Mouse (Mus musculus) G1E (cell line): ENCODE measurements around the gene Hsf2bp.

Source experiments
- CTCF ChIP-seq: IDR thresholded peaks from 2 replicates; pipeline ENCODE4 v1.5.1; 2012; ENCODE audit warnings: low read depth, low read length, inconsistent platforms, mixed read lengths
- GATA1 ChIP-seq: IDR thresholded peaks from 2 replicates; pipeline ENCODE4 v1.6.1; 2012; ENCODE audit warnings: borderline replicate concordance, low read length, inconsistent platforms, mixed read lengths
- POLR2AphosphoS5 ChIP-seq: IDR thresholded peaks from 2 replicates; pipeline ENCODE4 v1.6.1; 2012; ENCODE audit warnings: low read depth, low read length, inconsistent platforms; ENCODE audit not compliant: insufficient replicate concordance
- TAL1 ChIP-seq: conservative IDR thresholded peaks from 2 replicates; pipeline ENCODE4 v1.6.1; 2012; ENCODE audit warnings: low read depth, low read length, inconsistent platforms, mixed read lengths

GRCm38 (mm10) chr17:31970890-31971289 is 65.3 kb downstream of the Hsf2bp start:
- TF ChIP-seq CTCF (no peak), TAL1 (no peak), POLR2AphosphoS5 (no peak), GATA1 (no peak)
